Mouse (Mus musculus) neural tube, embryonic 11.5 days (tissue): ENCODE data around the gene Bcat2. TPM values are rescaled to one million over a fixed set of nuclear protein-coding genes. Genes with fewer than 3 reads are reported as not detected.

Experiments used
- ATAC-seq: fragments of 200-750 bp; cut with Nextera tagmentation; 2 replicates; pipeline ENCODE4 v1.8.0; 2017; ENCODE audit warnings: moderate number of reproducible peaks, mild to moderate bottlenecking, moderate TSS enrichment, moderate library complexity; ENCODE audit not compliant: insufficient read depth, low FRiP score, low TSS enrichment
- DNase-seq: peaks from one replicate; pipeline ENCODE4 v3.0.0-alpha.2; 2015; ENCODE audit warnings: low spot score
- H3K27ac ChIP-seq: fragments of 300-500 bp; sonication (generic); 2 replicates; pipeline ENCODE4 v1.5.1; 2014; ENCODE audit warnings: low read depth, mild to moderate bottlenecking, low read length
- H3K27me3 ChIP-seq: fragments of 300-500 bp; sonication (generic); 2 replicates; pipeline ENCODE4 v1.6.1; 2014; ENCODE audit warnings: mild to moderate bottlenecking, low read length, mixed read lengths; ENCODE audit not compliant: control insufficient read depth, insufficient read depth
- H3K36me3 ChIP-seq: fragments of 300-500 bp; sonication (generic); 2 replicates; pipeline ENCODE4 v1.6.1; 2014; ENCODE audit warnings: mild to moderate bottlenecking, low read length, moderate library complexity, mixed read lengths; ENCODE audit not compliant: control insufficient read depth, insufficient read depth
- H3K4me1 ChIP-seq: fragments of 300-500 bp; sonication (generic); 2 replicates; pipeline ENCODE4 v1.6.1; 2014; ENCODE audit warnings: low read length, mixed read lengths; ENCODE audit not compliant: control insufficient read depth, insufficient read depth
- H3K4me2 ChIP-seq: fragments of 300-500 bp; sonication (generic); 2 replicates; pipeline ENCODE4 v1.6.1; 2014; ENCODE audit warnings: low read depth, mild to moderate bottlenecking, moderate library complexity
- H3K4me3 ChIP-seq: fragments of 300-500 bp; sonication (generic); 2 replicates; pipeline ENCODE4 v1.5.1; 2014; ENCODE audit warnings: low read depth, low read length
- H3K9ac ChIP-seq: fragments of 300-500 bp; sonication (generic); 2 replicates; pipeline ENCODE4 v1.6.1; 2014; ENCODE audit warnings: mild to moderate bottlenecking, low read length
- H3K9me3 ChIP-seq: fragments of 300-500 bp; sonication (generic); 2 replicates; pipeline ENCODE4 v1.6.1; 2016; ENCODE audit warnings: low read length; ENCODE audit not compliant: control insufficient read depth
- WGBS: fragments of 180-500 bp; shearing (Covaris S2); extraction: QIAGEN DNeasy Blood & Tissue Kit; methylation state at CpG from one replicate; pipeline ENCODE4 v1.1.7; 2014; 5-methylcytosine and 5-hydroxymethylcytosine counted together
- polyA plus RNA-seq: library from polyadenylated mRNA; unstranded; fragments of >200 nt; fragmentation: Nextera tagmentation; extraction: Ambion mirVana; gene quantifications from 2 replicates; pipeline ENCODE4 v1.2.1, GENCODE M21; 2014

The Bcat2 gene
- polyA plus RNA-seq, 1 experiment from 2014 or later = 37.4 TPM

GRCm38 (mm10) chr7:45555787-45556186 lies 14.2 kb upstream of the Bcat2 start:
- Histone ChIP-seq H3K36me3 (no peaks in the 10 kb centered on the region), H3K9ac (no peak overlapping the region), H3K4me3 (no peak overlapping the region), H3K27ac (no peak overlapping the region), H3K9me3 (no peaks in the 10 kb centered on the region), H3K27me3 (no peaks in the 10 kb centered on the region), H3K4me2 (no peak overlapping the region), H3K4me1 (no peaks in the 10 kb centered on the region)
- ATAC-seq = no peak
- WGBS = 28% methylated on average over 8 of the region's 8 CpGs
- peak; percentile 83 for DNase-seq

- Histone ChIP-seq H3K4me3 (no peak overlapping the region), H3K4me2 (no peak overlapping the region), H3K27me3 (no peaks in the 10 kb centered on the region), H3K36me3 (no peaks in the 10 kb centered on the region), H3K9me3 (no peaks in the 10 kb centered on the region), H3K4me1 (no peaks in the 10 kb centered on the region), H3K9ac (no peak overlapping the region), H3K27ac (no peak overlapping the region)
- DNase-seq (no peak), ATAC-seq (no peak)
- 62% methylated on average over 6 of the region's 6 CpGs for WGBS
These were observed 11.0 kb upstream of the Bcat2 start for GRCm38 (mm10) chr7:45558907-45559306.

GRCm38 (mm10) chr7:45560241-45560640 lies 9.7 kb upstream of the Bcat2 start:
- H3K4me1 ChIP-seq = no peaks in the 10 kb centered on the region
- no peak overlapping the region for H3K27ac ChIP-seq
- 82% methylated on average over 7 of the region's 7 CpGs for WGBS
- DNase-seq = no peak
- H3K4me2 ChIP-seq = no peak overlapping the region
- ATAC-seq = no peak
- H3K27me3 ChIP-seq = no peaks in the 10 kb centered on the region
- H3K36me3 ChIP-seq = no peaks in the 10 kb centered on the region
- H3K9me3 ChIP-seq = no peaks in the 10 kb centered on the region
- no peak overlapping the region for H3K9ac ChIP-seq
- no peak overlapping the region for H3K4me3 ChIP-seq

DNA sequence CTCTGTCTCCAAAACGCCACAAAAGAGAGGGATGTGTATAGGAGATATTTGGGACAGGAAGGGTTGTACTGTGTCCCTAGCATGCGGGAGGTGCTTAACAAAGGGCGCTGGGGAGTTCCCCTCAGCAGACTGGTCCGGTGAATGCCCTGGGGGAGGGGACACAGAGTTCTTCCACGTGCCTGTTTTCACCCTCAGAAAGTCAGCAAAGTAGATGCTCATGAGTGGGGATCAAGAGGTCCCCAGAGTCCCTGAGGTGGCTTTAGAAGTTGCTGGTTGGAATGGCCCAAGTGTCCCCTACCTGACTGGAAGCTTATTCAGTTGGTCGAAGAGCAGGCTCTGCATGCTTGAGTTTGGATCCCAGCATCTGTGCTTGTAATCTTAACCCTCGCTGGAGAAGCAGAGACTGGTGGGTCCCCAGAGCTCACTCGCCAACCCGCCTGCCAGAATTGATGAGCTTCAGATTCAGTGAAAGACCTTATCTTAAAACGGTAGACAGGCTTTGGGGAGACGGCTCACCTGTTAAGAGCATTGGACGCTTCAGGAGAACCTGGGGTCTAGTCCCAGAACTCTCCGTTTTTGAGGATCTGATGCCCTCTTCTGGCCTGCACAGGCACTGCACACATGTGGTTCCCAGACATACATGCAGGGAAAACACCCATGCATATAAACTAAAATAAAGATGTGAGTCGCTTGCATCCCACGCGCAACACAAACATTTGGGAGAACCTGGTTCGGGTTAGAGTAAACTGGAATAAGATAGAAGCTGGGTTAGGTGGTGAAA lies 8.9 kb upstream of the Bcat2 start:
- ATAC-seq (no peak), DNase-seq (peak; percentile 66)
- Histone ChIP-seq H3K9me3 (no peaks in the 10 kb centered on the region), H3K27me3 (no peaks in the 10 kb centered on the region), H3K4me1 (no peaks in the 10 kb centered on the region), H3K9ac (no peak overlapping the region), H3K36me3 (no peaks in the 10 kb centered on the region), H3K4me3 (no peak overlapping the region), H3K4me2 (no peak overlapping the region), H3K27ac (no peak overlapping the region)
- 31% methylated on average over 17 of the region's 17 CpGs for WGBS

DNA sequence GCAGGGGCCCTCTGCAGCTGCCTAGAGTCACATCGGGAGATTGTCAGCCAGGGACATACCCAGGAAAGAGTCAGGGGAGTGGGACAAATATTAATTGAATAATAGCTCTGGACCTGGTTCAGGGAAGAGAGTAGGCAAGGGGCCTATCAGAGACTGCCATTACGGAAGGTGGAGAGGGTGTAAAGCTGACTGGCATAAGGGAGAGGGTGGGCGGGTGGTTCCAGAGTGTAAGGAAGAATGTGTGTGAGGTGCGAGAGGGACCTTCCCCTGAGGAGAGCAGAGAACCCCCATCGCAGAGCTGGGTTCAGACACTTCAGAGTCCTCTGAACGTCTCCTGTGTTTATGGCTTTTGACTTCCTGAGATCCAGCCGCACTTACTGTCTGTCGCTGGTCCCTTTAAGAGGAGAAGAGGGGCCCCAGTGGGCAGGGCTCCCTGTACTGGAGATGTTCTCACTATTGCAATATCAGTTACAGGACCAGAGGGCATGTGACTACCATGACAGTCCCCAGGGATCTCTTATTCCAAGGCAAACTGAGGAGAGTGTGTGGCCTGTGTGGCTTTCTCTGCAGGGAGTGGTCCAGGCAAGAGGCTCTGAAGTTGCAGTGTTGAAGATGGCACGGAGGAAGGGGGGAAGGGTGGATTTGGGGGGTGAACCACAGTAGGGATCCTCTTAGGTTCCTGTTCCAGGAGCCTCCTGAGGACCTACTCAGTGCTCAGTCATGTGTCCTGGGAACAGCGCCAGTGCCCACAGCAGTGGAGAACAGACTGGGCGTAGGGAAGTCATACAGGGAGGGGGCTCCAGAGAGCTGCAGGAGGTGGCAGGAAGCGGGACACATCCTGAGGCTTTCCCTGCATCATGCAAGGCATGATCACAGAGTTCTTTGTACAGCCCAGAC lies 8.1 kb upstream of the Bcat2 start:
- no peak for ATAC-seq
- 51% methylated on average over 12 of the region's 12 CpGs for WGBS
- DNase-seq = no peak
- no peak overlapping the region for H3K4me3 ChIP-seq
- no peaks in the 10 kb centered on the region for H3K9me3 ChIP-seq
- H3K4me1 ChIP-seq = no peaks in the 10 kb centered on the region
- H3K9ac ChIP-seq = no peak overlapping the region
- H3K27me3 ChIP-seq = no peaks in the 10 kb centered on the region
- H3K36me3 ChIP-seq = no peaks in the 10 kb centered on the region
- no peak overlapping the region for H3K4me2 ChIP-seq
- H3K27ac ChIP-seq = 0 out of 2 replicates have a peak overlapping the region, but pooled peaks have one; percentile 35

DNA sequence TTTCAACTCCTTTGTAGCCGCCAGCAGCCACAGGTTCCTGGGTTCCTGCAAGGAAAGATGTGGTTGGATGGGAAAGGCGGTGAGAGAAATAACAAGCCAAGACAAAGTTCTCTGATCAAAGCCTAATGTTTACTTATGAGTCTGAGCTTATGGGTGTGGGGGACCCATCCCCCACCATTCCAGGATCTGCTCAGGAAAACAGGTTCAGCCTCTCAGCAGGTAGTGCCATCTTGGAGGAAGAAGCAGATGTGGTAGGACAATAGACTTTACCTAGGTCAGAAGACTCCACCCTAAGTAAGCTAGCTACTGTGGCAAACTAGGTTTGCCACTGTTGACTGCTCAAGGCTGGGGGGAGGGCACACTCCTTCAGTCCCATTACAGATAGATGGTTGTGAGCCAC lies 5.1 kb upstream of the Bcat2 start:
- H3K9ac ChIP-seq = no peak overlapping the region
- ATAC-seq (no peak), DNase-seq (no peak)
- H3K4me1 ChIP-seq = peaks cover 8% of the 10 kb centered on the region; the same call in 1 of the 2 replicates
- no peaks in the 10 kb centered on the region for H3K36me3 ChIP-seq
- no peak overlapping the region for H3K27ac ChIP-seq
- H3K4me2 ChIP-seq = no peak overlapping the region
- H3K4me3 ChIP-seq = no peak overlapping the region
- WGBS = 92% methylated on average over 2 of the region's 2 CpGs
- H3K27me3 ChIP-seq = no peaks in the 10 kb centered on the region
- H3K9me3 ChIP-seq = no peaks in the 10 kb centered on the region

DNA sequence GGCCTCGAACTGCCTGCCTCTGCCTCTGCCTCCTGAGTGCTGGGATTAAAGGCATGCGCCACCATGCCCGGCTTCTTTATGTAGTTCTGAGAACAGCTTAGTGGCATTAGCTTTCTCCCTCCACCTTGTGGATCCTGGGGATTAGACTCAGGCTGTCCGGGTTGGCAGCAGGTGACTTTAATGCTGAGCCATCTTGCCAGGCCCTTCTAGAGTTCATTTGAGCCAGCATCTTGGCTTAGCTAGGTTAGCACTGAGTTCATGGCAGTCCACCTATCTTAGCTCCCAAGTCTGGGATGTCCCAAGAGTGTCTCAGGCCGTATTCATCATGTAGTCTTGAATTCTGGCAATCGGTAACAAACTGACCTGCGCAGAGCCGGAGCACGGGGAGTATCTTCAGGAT lies 4.5 kb upstream of the Bcat2 start:
- H3K36me3 ChIP-seq = no peaks in the 10 kb centered on the region
- H3K27ac ChIP-seq = no peak overlapping the region
- DNase-seq (no peak), ATAC-seq (no peak)
- no peak overlapping the region for H3K4me3 ChIP-seq
- WGBS = 94% methylated on average over 9 of the region's 9 CpGs
- H3K4me1 ChIP-seq = peaks cover 8% of the 10 kb centered on the region; the same call in 1 of the 2 replicates
- no peaks in the 10 kb centered on the region for H3K9me3 ChIP-seq
- no peak overlapping the region for H3K9ac ChIP-seq
- no peak overlapping the region for H3K4me2 ChIP-seq
- H3K27me3 ChIP-seq = no peaks in the 10 kb centered on the region

DNA sequence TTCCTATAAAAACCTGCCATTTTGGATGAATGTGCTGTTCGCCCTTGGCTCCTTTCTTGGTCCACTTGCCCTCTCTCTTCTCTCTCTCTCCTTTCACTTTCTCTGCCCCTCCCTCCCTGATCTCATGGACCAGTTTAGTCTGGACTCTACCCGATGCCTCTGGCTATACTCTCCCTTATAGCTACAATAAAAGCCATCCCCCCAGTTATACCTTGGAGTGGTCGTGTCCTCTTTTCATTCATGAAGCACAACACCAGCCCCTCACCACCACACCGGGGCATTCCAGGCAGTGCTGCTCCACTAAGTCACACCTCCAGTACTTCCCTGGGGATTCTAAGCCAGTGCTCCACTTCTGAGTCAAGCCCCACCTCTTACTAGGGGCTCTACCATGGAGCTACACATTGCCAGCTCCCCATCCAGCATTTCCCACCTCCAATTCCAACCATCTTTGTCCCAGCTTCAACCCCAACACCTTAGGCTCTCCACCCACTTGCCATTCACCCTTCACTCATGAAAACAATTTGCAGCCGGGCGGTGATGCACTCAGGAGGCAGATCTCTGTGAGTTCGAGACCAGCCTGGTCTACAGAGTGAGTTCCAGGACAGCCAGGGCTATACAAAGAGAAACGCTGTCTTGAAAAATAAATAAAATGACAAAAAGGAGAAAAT lies 2.7 kb upstream of the Bcat2 start:
- H3K4me3 ChIP-seq = no peak overlapping the region
- no peak overlapping the region for H3K27ac ChIP-seq
- no peaks in the 10 kb centered on the region for H3K27me3 ChIP-seq
- peaks cover 15% of the 10 kb centered on the region for H3K4me1 ChIP-seq
- H3K36me3 ChIP-seq = no peaks in the 10 kb centered on the region
- DNase-seq (no peak), ATAC-seq (no peak)
- H3K9ac ChIP-seq = peak overlapping the region; percentile 41; the same call in 1 of the 2 replicates
- no peak overlapping the region for H3K4me2 ChIP-seq
- no peaks in the 10 kb centered on the region for H3K9me3 ChIP-seq
- 70% methylated on average over 8 of the region's 8 CpGs for WGBS
